Mouse (Mus musculus) midbrain, embryonic 12.5 days (tissue): ENCODE measurements around the gene Zfp248. TPM values are rescaled to one million over a fixed set of nuclear protein-coding genes. Genes with fewer than 3 reads are reported as not detected.

ENCODE experiments used
- ATAC-seq: fragments of 200-750 bp; cut with Nextera tagmentation; 2 replicates; pipeline ENCODE4 v1.8.0; 2017; ENCODE audit warnings: low read depth, moderate TSS enrichment, moderate library complexity; ENCODE audit not compliant: low FRiP score
- H3K27ac ChIP-seq: fragments of 300-500 bp; sonication (generic); replicated peaks from 2 replicates; pipeline ENCODE4 v1.5.1; 2016; ENCODE audit warnings: mild to moderate bottlenecking
- H3K27me3 ChIP-seq: fragments of 300-500 bp; sonication (generic); 2 replicates; pipeline ENCODE4 v1.6.1; 2016; ENCODE audit warnings: mild to moderate bottlenecking
- H3K36me3 ChIP-seq: fragments of 300-500 bp; sonication (generic); 2 replicates; pipeline ENCODE4 v1.6.1; 2016
- H3K4me1 ChIP-seq: fragments of 300-500 bp; sonication (generic); 2 replicates; pipeline ENCODE4 v1.6.1; 2016
- H3K4me2 ChIP-seq: fragments of 300-500 bp; sonication (generic); replicated peaks from 2 replicates; pipeline ENCODE4 v1.6.1; 2016; ENCODE audit warnings: mild to moderate bottlenecking, moderate library complexity
- H3K4me3 ChIP-seq: fragments of 300-500 bp; sonication (generic); 2 replicates; pipeline ENCODE4 v1.5.1; 2016; ENCODE audit warnings: mild to moderate bottlenecking
- H3K9ac ChIP-seq: fragments of 300-500 bp; sonication (generic); replicated peaks from 2 replicates; pipeline ENCODE4 v1.6.1; 2016; ENCODE audit warnings: mild to moderate bottlenecking, moderate library complexity
- H3K9me3 ChIP-seq: fragments of 300-500 bp; sonication (generic); 2 replicates; pipeline ENCODE4 v1.6.1; 2016; ENCODE audit warnings: mild to moderate bottlenecking
- whole genome bisulfite sequencing: fragments of 180-500 bp; shearing (Covaris S2); methylation state at CpG from one replicate; pipeline ENCODE4 v1.1.7; 2016; 5-methylcytosine and 5-hydroxymethylcytosine counted together
- polyA plus RNA-seq: library from polyadenylated mRNA; unstranded; fragments of >200 nt; fragmentation: Nextera tagmentation; extraction: Ambion mirVana; gene quantifications from 2 replicates; pipeline ENCODE4 v1.2.1, GENCODE M21; 2016

Zfp248 gene
- polyA plus RNA-seq: 13.9 and 14.9 TPM in 2 replicates

- no peaks in the 10 kb centered on the region for H3K9me3 ChIP-seq
- H3K36me3 ChIP-seq: no peaks in the 10 kb centered on the region; the same call in 1 of the 2 replicates
- ATAC-seq: peak; percentile 97
- under 1% methylated on average over 43 of the region's 43 CpGs for WGBS
- no peaks in the 10 kb centered on the region for H3K27me3 ChIP-seq
- H3K4me1 ChIP-seq: peaks cover 14% of the 10 kb centered on the region
- H3K4me2 ChIP-seq: peak within 1 kb of the TSS; percentile 67
- H3K27ac ChIP-seq: peak within 1 kb of the TSS; percentile 93
- H3K9ac ChIP-seq: peak within 1 kb of the TSS; percentile 77
- H3K4me3 ChIP-seq: peak within 1 kb of the TSS; percentile 59
These were observed at the start of gene Zfp248 for GRCm38 (mm10) chr6:118455042-118455631. Gene Zfp248 (minus strand): TSS chr6:118455528.

DNA sequence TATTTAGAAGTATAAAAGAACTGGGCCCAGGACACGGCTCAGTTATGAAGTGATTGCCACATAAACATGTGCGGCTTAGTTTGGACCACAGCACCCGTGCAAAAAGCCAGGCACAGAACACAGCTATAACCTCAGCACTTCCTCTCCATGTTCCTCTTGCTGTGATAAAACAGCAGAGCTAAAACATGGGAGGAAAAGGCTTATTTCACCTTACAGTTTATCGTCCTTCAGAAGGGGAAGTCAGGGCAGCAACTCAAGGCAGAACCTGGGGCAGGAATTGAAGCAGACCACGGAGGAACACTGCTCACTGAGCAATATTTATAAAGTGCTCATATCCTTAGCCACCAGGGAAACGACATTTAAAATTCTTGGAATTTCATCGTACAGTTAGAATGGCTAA is 43.7 kb upstream of the Zfp248 start:
- H3K36me3 ChIP-seq: peaks cover 29% of the 10 kb centered on the region
- H3K27ac ChIP-seq: no peak overlapping the region
- H3K4me1 ChIP-seq: no peaks in the 10 kb centered on the region
- H3K4me2 ChIP-seq: no peak overlapping the region
- ATAC-seq: no peak
- no peaks in the 10 kb centered on the region for H3K9me3 ChIP-seq
- H3K9ac ChIP-seq: no peak overlapping the region
- H3K4me3 ChIP-seq: no peak overlapping the region
- 94% methylated on average over 7 of the region's 7 CpGs for WGBS
- no peaks in the 10 kb centered on the region for H3K27me3 ChIP-seq

DNA sequence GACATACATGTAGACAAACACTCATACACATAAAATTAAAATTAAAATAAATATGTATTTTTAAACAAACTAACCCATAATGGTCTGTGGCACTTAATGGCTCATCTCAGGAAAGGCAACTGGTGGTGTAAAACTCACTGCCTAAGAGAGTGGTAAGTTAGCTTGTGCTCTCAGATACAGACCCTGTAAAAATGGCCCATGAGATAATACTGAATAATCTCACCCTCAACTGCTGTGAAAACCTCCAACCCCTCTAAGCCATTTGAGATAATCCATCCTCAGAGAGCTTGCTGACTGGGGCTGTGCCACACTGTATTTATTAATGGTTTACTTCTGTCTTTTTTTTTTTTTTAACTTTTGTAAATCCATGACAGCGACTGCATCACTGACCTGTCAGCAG is 26.8 kb upstream of the Zfp248 start:
- 92% methylated on average over 1 of the region's 1 CpGs for WGBS
- no peak overlapping the region for H3K4me2 ChIP-seq
- no peak overlapping the region for H3K4me3 ChIP-seq
- no peaks in the 10 kb centered on the region for H3K36me3 ChIP-seq
- H3K9me3 ChIP-seq: no peaks in the 10 kb centered on the region
- no peak for ATAC-seq
- H3K27me3 ChIP-seq: peaks cover 36% of the 10 kb centered on the region
- H3K4me1 ChIP-seq: peaks cover 16% of the 10 kb centered on the region
- no peak overlapping the region for H3K9ac ChIP-seq
- no peak overlapping the region for H3K27ac ChIP-seq

DNA sequence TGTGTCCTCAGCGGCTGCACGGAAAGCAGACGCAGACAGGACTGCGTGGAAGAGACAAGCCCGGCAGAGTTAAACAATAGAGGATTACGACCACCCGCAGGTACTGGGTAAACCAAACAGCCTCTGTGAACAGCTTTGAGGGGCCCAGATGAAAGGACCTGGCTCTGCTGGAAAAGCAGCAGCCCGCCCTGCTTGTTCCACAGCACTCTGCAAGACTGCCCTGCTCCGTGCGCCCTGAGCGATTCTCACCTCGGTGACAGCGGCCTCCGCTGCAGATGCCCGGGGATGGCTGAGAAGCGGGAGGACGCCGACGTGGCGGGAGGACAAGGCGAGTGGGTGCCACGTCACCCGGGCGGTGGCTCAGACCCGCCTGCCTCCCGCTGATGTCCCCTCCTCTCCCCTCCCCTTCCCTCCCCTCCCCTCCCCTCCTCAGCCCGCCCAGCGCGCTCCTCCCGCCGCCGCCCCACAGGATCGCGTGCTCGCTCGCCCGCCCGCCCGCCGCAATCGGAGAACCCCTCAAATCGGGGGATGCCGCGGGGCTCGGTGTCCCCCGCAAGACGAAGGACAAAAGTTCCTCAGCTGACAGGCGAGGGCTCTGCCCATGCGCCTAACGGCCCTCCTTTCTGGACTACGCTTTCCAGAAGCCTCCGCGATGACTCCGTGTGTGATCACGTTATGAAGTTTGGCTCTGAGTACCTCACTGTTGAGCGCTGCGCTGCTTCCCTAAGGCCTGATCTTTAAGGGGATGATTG is 23.8 kb upstream of the Zfp248 start, which contains the start of gene Zfp9:
Zfp9 (minus strand) TSS at position 364 of the 752 bp plus-strand sequence.
- Histone ChIP-seq H3K4me2 (peak within 1 kb of the TSS; percentile 73), H3K36me3 (no peaks in the 10 kb centered on the region), H3K27me3 (peaks cover 47% of the 10 kb centered on the region), H3K4me1 (peaks cover 17% of the 10 kb centered on the region), H3K27ac (peak within 1 kb of the TSS; percentile 84), H3K4me3 (peak within 1 kb of the TSS; percentile 57), H3K9ac (peak within 1 kb of the TSS; percentile 71), H3K9me3 (no peaks in the 10 kb centered on the region)
- peak; percentile 88 for ATAC-seq
- under 1% methylated on average over 40 of the region's 57 CpGs for WGBS

GRCm38 (mm10) chr6:118477875-118478785 is 22.8 kb upstream of the Zfp248 start:
- 12% methylated on average over 10 of the region's 10 CpGs for WGBS
- Histone ChIP-seq H3K9me3 (no peaks in the 10 kb centered on the region), H3K4me2 (peak overlapping the region; percentile 73), H3K4me3 (peak overlapping the region; percentile 57), H3K9ac (peak overlapping the region; percentile 71), H3K27me3 (peaks cover 47% of the 10 kb centered on the region), H3K27ac (peak overlapping the region; percentile 84; the same call in 1 of the 2 replicates), H3K36me3 (no peaks in the 10 kb centered on the region), H3K4me1 (peaks cover 17% of the 10 kb centered on the region)
- ATAC-seq: no peak

GRCm38 (mm10) chr6:118462069-118462705 is 6.9 kb upstream of the Zfp248 start:
- Histone ChIP-seq H3K36me3 (peaks cover 22% of the 10 kb centered on the region), H3K4me3 (no peak overlapping the region), H3K4me2 (no peak overlapping the region), H3K27me3 (peaks cover 4% of the 10 kb centered on the region; the same call in 1 of the 2 replicates), H3K9me3 (no peaks in the 10 kb centered on the region), H3K27ac (no peak overlapping the region), H3K4me1 (peaks cover 5% of the 10 kb centered on the region; the same call in 1 of the 2 replicates), H3K9ac (no peak overlapping the region)
- ATAC-seq: no peak
- WGBS: 83% methylated on average over 15 of the region's 15 CpGs

GRCm38 (mm10) chr6:118457726-118458125 is 2.4 kb upstream of the Zfp248 start:
- H3K27ac ChIP-seq: no peak overlapping the region
- no peaks in the 10 kb centered on the region for H3K9me3 ChIP-seq
- 97% methylated on average over 1 of the region's 1 CpGs for WGBS
- no peaks in the 10 kb centered on the region for H3K36me3 ChIP-seq
- H3K4me3 ChIP-seq: no peak overlapping the region
- H3K4me1 ChIP-seq: peaks cover 14% of the 10 kb centered on the region
- H3K27me3 ChIP-seq: no peaks in the 10 kb centered on the region
- no peak overlapping the region for H3K9ac ChIP-seq
- no peak overlapping the region for H3K4me2 ChIP-seq
- ATAC-seq: no peak

- H3K27ac ChIP-seq: peak overlapping the region; percentile 93; the same call in 1 of the 2 replicates
- no peaks in the 10 kb centered on the region for H3K27me3 ChIP-seq
- WGBS: 57% methylated on average over 8 of the region's 8 CpGs
- peak overlapping the region; percentile 67 for H3K4me2 ChIP-seq
- ATAC-seq: no peak
- H3K4me3 ChIP-seq: peak overlapping the region; percentile 59
- no peaks in the 10 kb centered on the region for H3K9me3 ChIP-seq
- H3K4me1 ChIP-seq: peaks cover 14% of the 10 kb centered on the region
- H3K36me3 ChIP-seq: no peaks in the 10 kb centered on the region; the same call in 1 of the 2 replicates
- peak overlapping the region; percentile 77 for H3K9ac ChIP-seq
These were observed 876 bp downstream of the Zfp248 start for GRCm38 (mm10) chr6:118454452-118454851.

- no peak overlapping the region for H3K9ac ChIP-seq
- no peaks in the 10 kb centered on the region for H3K27me3 ChIP-seq
- 86% methylated on average over 4 of the region's 4 CpGs for WGBS
- 0 out of 2 replicates have a peak, but pooled peaks cover 13% of the 10 kb centered on the region for H3K9me3 ChIP-seq
- H3K4me1 ChIP-seq: no peaks in the 10 kb centered on the region
- H3K4me3 ChIP-seq: no peak overlapping the region
- H3K36me3 ChIP-seq: peaks cover 51% of the 10 kb centered on the region
- no peak for ATAC-seq
- no peak overlapping the region for H3K27ac ChIP-seq
- no peak overlapping the region for H3K4me2 ChIP-seq
These were observed 23.8 kb downstream of the Zfp248 start for GRCm38 (mm10) chr6:118431502-118431901.

GRCm38 (mm10) chr6:118426666-118427065 is 28.7 kb downstream of the Zfp248 start:
- WGBS: 96% methylated on average over 1 of the region's 1 CpGs
- peaks cover 43% of the 10 kb centered on the region for H3K36me3 ChIP-seq
- ATAC-seq: no peak
- H3K27me3 ChIP-seq: no peaks in the 10 kb centered on the region; the same call in none of the 2 replicates
- no peak overlapping the region for H3K9ac ChIP-seq
- no peak overlapping the region for H3K27ac ChIP-seq
- H3K9me3 ChIP-seq: 0 out of 2 replicates have a peak, but pooled peaks cover 13% of the 10 kb centered on the region
- H3K4me2 ChIP-seq: no peak overlapping the region
- no peaks in the 10 kb centered on the region for H3K4me1 ChIP-seq
- H3K4me3 ChIP-seq: no peak overlapping the region
